Mouse (Mus musculus): ENCODE data around the gene Ssh1. TPM values are rescaled to one million over a fixed set of nuclear protein-coding genes. Genes with fewer than 3 reads are reported as not detected.

The Ssh1 gene
- 49.6 TPM for polyA plus RNA-seq (2017; shearing (Covaris generic))

DNA sequence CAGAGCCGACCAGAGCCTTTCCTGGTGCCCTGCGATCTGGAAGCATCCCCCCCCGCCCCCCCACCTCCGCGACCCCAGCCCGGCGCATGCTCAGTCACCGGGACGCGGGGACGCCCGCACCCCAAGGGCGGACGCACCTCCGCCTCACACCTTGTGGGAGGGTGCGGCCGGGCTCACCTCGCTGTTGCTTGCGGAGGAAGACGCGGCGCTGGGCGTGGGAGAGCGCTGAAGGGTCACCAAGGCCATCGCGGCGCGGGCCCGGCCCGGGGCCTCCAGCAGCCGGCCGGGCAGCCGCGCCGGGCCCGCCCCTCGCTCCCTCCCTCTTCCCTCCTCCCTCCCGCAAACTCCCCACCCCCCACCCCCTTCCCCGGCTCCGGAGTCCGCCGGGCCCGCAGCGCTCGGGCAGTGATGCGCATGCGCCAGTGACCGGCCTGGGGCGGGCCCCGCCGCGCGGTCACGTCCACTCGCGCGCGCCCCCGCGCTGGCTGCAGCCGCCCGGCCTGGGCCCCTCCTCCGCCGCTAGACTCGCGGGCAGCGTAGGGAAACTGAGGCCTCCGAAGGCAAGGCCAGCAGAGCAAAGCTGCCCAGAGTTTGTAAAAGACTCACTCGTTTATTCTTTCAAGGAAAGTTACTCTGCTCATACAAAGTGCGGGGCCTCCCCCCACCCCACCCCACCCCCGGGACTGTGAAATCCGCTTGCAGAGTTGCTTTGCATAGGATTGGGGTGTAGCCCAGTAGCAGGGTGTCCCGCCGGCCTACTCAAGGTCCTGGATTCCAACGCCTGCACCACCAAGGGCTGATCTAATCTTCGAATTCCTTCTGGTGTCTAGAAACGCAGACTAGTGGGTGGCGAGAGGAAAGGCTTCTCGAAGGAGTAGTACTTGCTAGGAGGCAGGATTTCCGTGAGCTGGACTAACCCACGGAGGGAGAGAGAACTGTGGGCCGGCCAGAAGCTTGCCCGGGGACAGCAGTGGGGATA is at the start of gene Ssh1:
Ssh1 (minus strand) TSS at position 408 of the 979 bp plus-strand sequence.

DNA sequence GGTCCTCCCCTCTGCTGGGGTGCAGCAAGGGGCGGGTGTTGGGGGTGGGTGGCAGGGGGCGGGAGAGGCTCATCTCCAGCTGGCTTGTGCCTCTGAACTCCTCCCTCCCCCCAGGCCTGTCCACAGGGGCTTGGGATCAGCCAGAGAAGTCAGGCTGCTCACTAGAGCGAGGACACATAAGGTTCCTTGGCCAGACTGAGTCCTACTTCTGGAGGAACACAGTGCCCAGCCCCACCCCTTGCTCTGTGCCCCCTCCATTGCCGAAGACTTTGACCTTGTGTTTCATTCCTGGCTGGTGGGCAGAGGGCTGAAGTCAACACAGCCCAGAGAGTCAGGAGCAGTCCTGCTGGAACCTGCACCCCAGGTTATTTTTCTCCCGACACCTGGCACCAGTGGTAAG is 9.8 kb upstream of the Ssh1 start, which contains the start of gene Dao:
Dao (plus strand) TSS at position 162 of the 400 bp plus-strand sequence.

GRCm38 (mm10) chr5:113908592-113909441 is 84.9 kb downstream of the Ssh1 start, which contains the start of gene Coro1c:
Gene Coro1c (minus strand): TSS chr5:113908758.

Other genes with a start within 250 kb of the Ssh1 start
- gene Sart3, start 221.4 kb downstream of the Ssh1 start, polyA plus RNA-seq (2017; shearing (Covaris generic)) = 83.3 TPM
- 119 TPM for gene Iscu, start 221.1 kb downstream of the Ssh1 start, polyA plus RNA-seq (2017; shearing (Covaris generic))
- not detected for gene Tmem119, start 193.4 kb downstream of the Ssh1 start, polyA plus RNA-seq (2017; shearing (Covaris generic))
- gene Selplg, start 161.2 kb downstream of the Ssh1 start, polyA plus RNA-seq (2017; shearing (Covaris generic)) = 1,050 TPM
- 87.3 TPM for gene Coro1c, start 85.1 kb downstream of the Ssh1 start, polyA plus RNA-seq (2017; shearing (Covaris generic))
- gene Dao, start 9.8 kb upstream of the Ssh1 start, polyA plus RNA-seq (2017; shearing (Covaris generic)) = 0.73 TPM
- 9.0 TPM for gene Usp30, start 71.6 kb upstream of the Ssh1 start, polyA plus RNA-seq (2017; shearing (Covaris generic))
- gene Svop, start 97.7 kb upstream of the Ssh1 start, polyA plus RNA-seq (2017; shearing (Covaris generic)) = 0.28 TPM
- 13.3 TPM for gene Alkbh2, start 134.3 kb upstream of the Ssh1 start, polyA plus RNA-seq (2017; shearing (Covaris generic))
- 4.0 TPM for gene Ung, start 136.5 kb upstream of the Ssh1 start, polyA plus RNA-seq (2017; shearing (Covaris generic))
- 0.25 TPM for gene Acacb, start 152.6 kb upstream of the Ssh1 start, polyA plus RNA-seq (2017; shearing (Covaris generic))

Measured in CD4-positive, CD25-positive, alpha-beta regulatory T cell (primary cell).